Mouse (Mus musculus): ENCODE results near the gene Cct5.
A peak's percentile ranks its signal among the peaks of the same experiment; 100 is the strongest.

Cct5 gene

GRCm38 (mm10) chr15:31611976-31612375 is 10.4 kb upstream of the Cct5 start:
- H3K36me3 ChIP-seq (ENCODE audit: insufficient read depth, low read length): 0 out of 2 replicates have a peak, but pooled peaks cover 3% of the 10 kb centered on the region
- H3K4me1 ChIP-seq (replicated peaks; ENCODE audit: low read depth, low read length): peaks cover 22% of the 10 kb centered on the region
- no peaks in the 10 kb centered on the region for H3K9me3 ChIP-seq (ENCODE audit: low read length)
- H3K27me3 ChIP-seq (ENCODE audit: insufficient read depth, low read length): no peaks in the 10 kb centered on the region
- no peak for TF ChIP-seq NANOG (IDR thresholded peaks at IDR 0.05; ENCODE audit: borderline replicate concordance, low read length)
- no peak for TF ChIP-seq CTCF (conservative IDR thresholded peaks at IDR 0.05; ENCODE audit: low read length)
- no peak for TF ChIP-seq POU5F1 (IDR thresholded peaks at IDR 0.05; ENCODE audit: borderline replicate concordance, low read length)
- H3K4me3 ChIP-seq (replicated peaks; ENCODE audit: low read length): no peak overlapping the region

DNA sequence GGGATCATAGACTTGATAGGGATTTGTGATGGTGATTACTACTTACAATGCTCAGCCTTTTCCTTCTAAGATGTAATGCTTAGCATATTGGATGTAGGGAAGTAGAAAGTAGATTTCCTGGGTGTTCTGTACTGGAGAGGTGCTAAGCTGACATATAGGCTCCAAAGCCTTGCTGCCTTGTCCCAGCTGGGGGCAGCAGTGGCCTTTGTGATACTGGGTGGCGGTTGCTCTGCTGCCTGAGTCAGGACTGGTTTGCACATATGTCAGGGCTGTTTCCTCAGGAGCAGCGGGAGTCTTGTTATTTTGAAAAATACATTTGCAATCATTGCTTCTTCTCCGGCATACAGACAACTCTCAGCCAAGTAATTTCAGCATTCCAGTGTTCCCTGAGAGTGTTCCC is 9.4 kb upstream of the Cct5 start:
- Histone ChIP-seq H3K27me3 (ENCODE audit: insufficient read depth, low read length) (no peaks in the 10 kb centered on the region), H3K36me3 (ENCODE audit: insufficient read depth, low read length) (0 out of 2 replicates have a peak, but pooled peaks cover 3% of the 10 kb centered on the region), H3K4me1 (replicated peaks; ENCODE audit: low read depth, low read length) (peaks cover 22% of the 10 kb centered on the region), H3K4me3 (replicated peaks; ENCODE audit: low read length) (no peak overlapping the region), H3K9me3 (ENCODE audit: low read length) (no peaks in the 10 kb centered on the region)
- TF ChIP-seq POU5F1 (IDR thresholded peaks at IDR 0.05; ENCODE audit: borderline replicate concordance, low read length) (no peak), CTCF (conservative IDR thresholded peaks at IDR 0.05; ENCODE audit: low read length) (peak; percentile 23; the same call in 1 of the 2 replicates)

GRCm38 (mm10) chr15:31606821-31607220 is 5.2 kb upstream of the Cct5 start:
- Histone ChIP-seq H3K27me3 (ENCODE audit: insufficient read depth, low read length) (no peaks in the 10 kb centered on the region), H3K36me3 (ENCODE audit: insufficient read depth, low read length) (0 out of 2 replicates have a peak, but pooled peaks cover 3% of the 10 kb centered on the region), H3K4me1 (replicated peaks; ENCODE audit: low read depth, low read length) (peaks cover 24% of the 10 kb centered on the region), H3K4me3 (replicated peaks; ENCODE audit: low read length) (no peak overlapping the region), H3K9me3 (ENCODE audit: low read length) (no peaks in the 10 kb centered on the region)
- TF ChIP-seq CTCF (conservative IDR thresholded peaks at IDR 0.05; ENCODE audit: low read length) (no peak), NANOG (IDR thresholded peaks at IDR 0.05; ENCODE audit: borderline replicate concordance, low read length) (no peak), POU5F1 (IDR thresholded peaks at IDR 0.05; ENCODE audit: borderline replicate concordance, low read length) (no peak)

DNA sequence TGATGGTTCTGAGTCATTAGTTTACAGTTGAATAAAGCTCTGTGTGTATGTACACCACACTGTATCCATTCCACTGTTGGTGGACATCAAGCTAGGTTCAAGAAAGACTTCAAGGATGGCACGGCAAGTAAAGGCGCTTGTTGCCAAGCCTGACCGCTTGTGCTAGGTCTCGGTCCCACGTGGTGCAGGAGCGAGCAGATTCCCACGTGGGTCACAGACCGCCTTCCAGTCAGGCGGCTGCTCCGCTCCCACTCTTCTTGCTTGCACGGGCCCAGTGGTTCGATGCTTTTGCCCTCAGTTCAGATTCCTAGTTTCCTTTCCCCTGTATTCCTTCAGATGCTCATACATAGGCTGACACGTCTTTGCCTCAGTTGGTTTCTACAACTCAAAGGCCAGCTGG is 1.5 kb upstream of the Cct5 start:
- TF ChIP-seq NANOG (IDR thresholded peaks at IDR 0.05; ENCODE audit: borderline replicate concordance, low read length) (no peak), POU5F1 (IDR thresholded peaks at IDR 0.05; ENCODE audit: borderline replicate concordance, low read length) (no peak), CTCF (conservative IDR thresholded peaks at IDR 0.05; ENCODE audit: low read length) (no peak)
- Histone ChIP-seq H3K27me3 (ENCODE audit: insufficient read depth, low read length) (no peaks in the 10 kb centered on the region), H3K36me3 (ENCODE audit: insufficient read depth, low read length) (peaks cover 20% of the 10 kb centered on the region)

GRCm38 (mm10) chr15:31602426-31602825 is 822 bp upstream of the Cct5 start:
- Histone ChIP-seq H3K4me3 (replicated peaks; ENCODE audit: low read length) (peak overlapping the region; percentile 99), H3K4me1 (replicated peaks; ENCODE audit: low read depth, low read length) (peaks cover 42% of the 10 kb centered on the region), H3K27me3 (ENCODE audit: insufficient read depth, low read length) (no peaks in the 10 kb centered on the region), H3K9me3 (ENCODE audit: low read length) (no peaks in the 10 kb centered on the region), H3K36me3 (ENCODE audit: insufficient read depth, low read length) (peaks cover 27% of the 10 kb centered on the region)
- TF ChIP-seq CTCF (conservative IDR thresholded peaks at IDR 0.05; ENCODE audit: low read length) (no peak), POU5F1 (IDR thresholded peaks at IDR 0.05; ENCODE audit: borderline replicate concordance, low read length) (no peak), NANOG (IDR thresholded peaks at IDR 0.05; ENCODE audit: borderline replicate concordance, low read length) (no peak)

More for the DNA sequence above, 1.5 kb upstream of the Cct5 start:
- Histone ChIP-seq H3K4me3 (replicated peaks; ENCODE audit: low read length) (peak overlapping the region; percentile 99), H3K4me1 (replicated peaks; ENCODE audit: low read depth, low read length) (peaks cover 39% of the 10 kb centered on the region), H3K9me3 (ENCODE audit: low read length) (no peaks in the 10 kb centered on the region)

DNA sequence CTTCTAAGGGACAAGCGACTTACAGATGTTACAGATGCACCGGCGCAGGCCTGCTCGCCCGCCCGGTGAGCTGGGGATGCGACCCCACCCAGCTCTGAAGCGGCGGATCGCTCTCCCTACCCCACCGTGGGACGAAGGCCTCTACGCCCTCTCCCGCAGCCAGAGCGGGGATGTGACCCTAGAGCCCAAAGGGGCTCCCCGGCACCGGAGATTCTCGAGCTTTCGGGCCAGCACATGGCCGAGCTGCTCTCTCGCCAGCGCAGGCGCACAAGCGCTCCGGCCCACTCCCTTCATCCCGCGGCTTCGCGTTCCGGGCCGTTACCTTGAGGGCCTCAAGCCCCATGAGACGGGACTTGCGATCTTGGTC is 342 bp downstream of the Cct5 start:
- Histone ChIP-seq H3K36me3 (ENCODE audit: insufficient read depth, low read length) (peaks cover 39% of the 10 kb centered on the region), H3K4me1 (replicated peaks; ENCODE audit: low read depth, low read length) (peaks cover 51% of the 10 kb centered on the region), H3K27me3 (ENCODE audit: insufficient read depth, low read length) (no peaks in the 10 kb centered on the region), H3K4me3 (replicated peaks; ENCODE audit: low read length) (peak overlapping the region; percentile 99), H3K9me3 (ENCODE audit: low read length) (no peaks in the 10 kb centered on the region)
- TF ChIP-seq CTCF (conservative IDR thresholded peaks at IDR 0.05; ENCODE audit: low read length) (no peak), POU5F1 (IDR thresholded peaks at IDR 0.05; ENCODE audit: borderline replicate concordance, low read length) (no peak), NANOG (IDR thresholded peaks at IDR 0.05; ENCODE audit: borderline replicate concordance, low read length) (no peak)

DNA sequence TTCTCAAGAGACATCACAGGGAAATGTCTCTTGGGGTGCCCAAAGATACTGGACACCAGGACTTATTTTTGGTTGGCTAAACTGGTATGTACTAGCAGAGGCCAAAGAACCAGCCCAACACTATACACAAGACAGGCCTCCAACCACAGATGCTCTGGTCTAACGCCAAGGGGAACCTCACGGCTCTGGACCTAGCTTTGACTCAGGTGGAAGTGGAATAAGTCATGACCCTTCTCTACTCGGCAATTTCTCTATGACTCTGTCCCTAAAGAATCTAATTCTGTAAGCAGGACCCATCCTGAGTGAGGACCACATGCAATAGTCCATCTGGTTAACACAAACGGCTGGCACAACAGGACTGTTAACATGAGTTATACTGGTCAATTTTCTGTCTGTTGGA is 1.8 kb downstream of the Cct5 start:
- TF ChIP-seq NANOG (IDR thresholded peaks at IDR 0.05; ENCODE audit: borderline replicate concordance, low read length): no peak
- no peak for TF ChIP-seq CTCF (conservative IDR thresholded peaks at IDR 0.05; ENCODE audit: low read length)
- no peak for TF ChIP-seq POU5F1 (IDR thresholded peaks at IDR 0.05; ENCODE audit: borderline replicate concordance, low read length)
- no peaks in the 10 kb centered on the region for H3K27me3 ChIP-seq (ENCODE audit: insufficient read depth, low read length)
- peaks cover 60% of the 10 kb centered on the region for H3K4me1 ChIP-seq (replicated peaks; ENCODE audit: low read depth, low read length)
- no peaks in the 10 kb centered on the region for H3K9me3 ChIP-seq (ENCODE audit: low read length)
- H3K36me3 ChIP-seq (ENCODE audit: insufficient read depth, low read length): peaks cover 53% of the 10 kb centered on the region
- peak overlapping the region; percentile 99 for H3K4me3 ChIP-seq (replicated peaks; ENCODE audit: low read length)

DNA sequence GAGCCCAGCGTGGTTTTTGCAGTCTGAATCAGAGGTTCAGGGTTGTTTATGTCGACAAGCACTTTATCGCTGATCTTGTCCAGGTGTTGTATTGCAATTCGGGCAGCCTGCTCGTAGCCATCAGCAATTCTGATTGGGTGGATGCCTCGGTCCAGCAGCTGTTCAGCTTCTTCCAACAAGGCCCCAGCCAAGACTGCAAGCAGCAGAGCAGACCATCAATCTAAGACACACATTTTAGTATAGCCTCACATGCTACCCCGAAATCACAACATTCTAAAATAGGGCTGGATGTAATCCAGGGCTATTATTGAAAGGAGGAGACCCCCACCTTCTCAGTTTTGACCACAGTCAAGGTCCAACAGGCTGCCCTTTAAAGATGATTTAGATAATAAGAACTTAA is 6.0 kb downstream of the Cct5 start:
- no peaks in the 10 kb centered on the region for H3K9me3 ChIP-seq (ENCODE audit: low read length)
- TF ChIP-seq NANOG (IDR thresholded peaks at IDR 0.05; ENCODE audit: borderline replicate concordance, low read length) (no peak), CTCF (conservative IDR thresholded peaks at IDR 0.05; ENCODE audit: low read length) (no peak), POU5F1 (IDR thresholded peaks at IDR 0.05; ENCODE audit: borderline replicate concordance, low read length) (no peak)
- peaks cover 95% of the 10 kb centered on the region for H3K36me3 ChIP-seq (ENCODE audit: insufficient read depth, low read length)
- no peaks in the 10 kb centered on the region for H3K27me3 ChIP-seq (ENCODE audit: insufficient read depth, low read length)
- H3K4me1 ChIP-seq (replicated peaks; ENCODE audit: low read depth, low read length): peaks cover 61% of the 10 kb centered on the region
- H3K4me3 ChIP-seq (replicated peaks; ENCODE audit: low read length): no peak overlapping the region

DNA sequence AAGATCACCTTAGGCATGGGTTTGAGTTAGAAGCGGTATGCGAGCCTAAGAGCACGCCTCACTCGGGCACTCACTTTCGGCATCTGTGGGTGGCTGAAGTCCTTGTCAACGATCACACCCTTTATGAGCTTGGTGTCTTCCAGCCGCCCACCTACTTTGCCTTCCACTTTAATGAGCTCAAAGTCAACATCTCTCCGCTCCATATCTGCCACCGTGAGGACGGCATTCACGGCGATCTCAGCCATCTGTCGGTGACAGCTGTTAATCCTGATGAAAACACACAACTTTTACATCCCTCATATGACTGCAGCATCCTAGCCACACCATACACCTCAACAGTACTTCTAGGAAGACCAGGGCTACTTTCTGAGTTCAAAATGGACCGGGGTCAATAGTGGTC is 7.3 kb downstream of the Cct5 start:
- Histone ChIP-seq H3K27me3 (ENCODE audit: insufficient read depth, low read length) (no peaks in the 10 kb centered on the region), H3K4me1 (replicated peaks; ENCODE audit: low read depth, low read length) (peaks cover 50% of the 10 kb centered on the region), H3K36me3 (ENCODE audit: insufficient read depth, low read length) (peaks cover 100% of the 10 kb centered on the region), H3K9me3 (ENCODE audit: low read length) (no peaks in the 10 kb centered on the region), H3K4me3 (replicated peaks; ENCODE audit: low read length) (no peak overlapping the region)
- TF ChIP-seq NANOG (IDR thresholded peaks at IDR 0.05; ENCODE audit: borderline replicate concordance, low read length) (no peak), POU5F1 (IDR thresholded peaks at IDR 0.05; ENCODE audit: borderline replicate concordance, low read length) (no peak), CTCF (conservative IDR thresholded peaks at IDR 0.05; ENCODE audit: low read length) (no peak)
